Mouse (Mus musculus) E14TG2a.4 (cell line): Measurements from ENCODE around the gene Lbh.

ENCODE experiments used
- CTCF ChIP-seq: conservative IDR thresholded peaks from 2 replicates; pipeline ENCODE4 v1.5.1; 2014; ENCODE audit warnings: low read length
- POU5F1 ChIP-seq: IDR thresholded peaks from 2 replicates; pipeline ENCODE4 v1.6.1; 2014; ENCODE audit warnings: low read length, borderline replicate concordance

DNA sequence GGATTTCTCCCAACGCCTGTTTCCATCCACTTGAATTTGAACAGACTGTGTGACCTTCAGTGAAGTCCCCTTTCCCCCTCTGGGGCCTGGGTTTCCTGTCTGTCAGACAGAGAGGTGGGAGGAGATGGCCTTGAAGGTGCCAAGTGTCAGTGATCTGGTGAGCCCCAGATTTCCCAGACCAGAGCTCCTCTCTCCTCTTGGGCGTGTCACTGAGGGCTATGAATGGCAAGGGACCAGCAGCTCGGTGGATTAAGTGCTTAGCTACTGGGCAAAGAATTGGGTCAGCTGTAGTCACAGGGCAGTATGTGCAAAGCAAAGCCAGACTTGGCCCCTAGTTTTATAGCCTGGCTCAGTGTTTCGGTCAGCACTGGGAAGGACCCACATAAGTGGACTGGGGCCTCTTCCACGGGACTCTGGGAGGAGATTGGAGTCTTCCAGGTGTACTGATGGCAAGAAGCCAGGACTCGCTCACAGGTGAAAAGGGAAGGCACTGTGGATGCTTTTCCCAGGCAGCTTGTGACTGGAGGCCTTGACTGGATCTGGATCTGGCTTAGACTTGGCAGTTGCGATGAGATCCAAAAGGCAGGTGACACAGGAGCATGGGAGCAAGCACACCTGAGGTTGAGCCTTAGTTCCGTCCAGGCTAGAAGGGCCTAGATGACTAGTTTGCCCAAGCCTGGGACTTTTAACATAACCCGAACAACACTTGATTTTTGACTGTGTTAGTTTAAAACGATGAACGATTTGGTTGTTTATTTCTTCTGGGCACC is 20.1 kb downstream of the Lbh start:
- TF ChIP-seq CTCF (no peak), POU5F1 (no peak)
